Mouse (Mus musculus) bone marrow macrophage, adult 2 months (primary cell): ENCODE measurements around the gene H2-M10.4. TPM values are rescaled to one million over a fixed set of nuclear protein-coding genes. Genes with fewer than 3 reads are reported as not detected.
"Not testable (repeated sequence)": the region's sequence is repeated elsewhere in the genome, so short reads cannot be mapped to it uniquely, and the experiment has no call there.

Experiments used
- H3K27ac ChIP-seq: 2 replicates; pipeline ENCODE4 v1.5.1; 2012; ENCODE audit warnings: low read depth, low read length; ENCODE audit not compliant: insufficient read depth
- H3K4me1 ChIP-seq: 2 replicates; pipeline ENCODE4 v1.6.1; 2012; ENCODE audit warnings: low read length; ENCODE audit not compliant: control insufficient read depth, insufficient read depth
- H3K4me3 ChIP-seq: 2 replicates; pipeline ENCODE4 v1.5.1; 2012; ENCODE audit warnings: mild to moderate bottlenecking, low read length, moderate library complexity; ENCODE audit not compliant: insufficient read depth
- CTCF ChIP-seq: IDR thresholded peaks from 2 replicates; pipeline ENCODE4 v1.5.1; 2012; ENCODE audit warnings: low read depth, mild to moderate bottlenecking, low read length, moderate library complexity
- POLR2A ChIP-seq: IDR thresholded peaks from 2 replicates; pipeline ENCODE4 v1.6.1; 2012; ENCODE audit warnings: mild to moderate bottlenecking, low read depth, low read length, borderline replicate concordance
- polyA plus RNA-seq: library from polyadenylated mRNA; stranded (reverse); fragments of >200 nt; gene quantifications from 2 replicates; pipeline ENCODE4 v1.2.4, GENCODE M21; 2012; ENCODE audit not compliant: missing spikeins, insufficient read depth, insufficient read length

Gene H2-M10.4
- not detected in 2 replicates for polyA plus RNA-seq

DNA sequence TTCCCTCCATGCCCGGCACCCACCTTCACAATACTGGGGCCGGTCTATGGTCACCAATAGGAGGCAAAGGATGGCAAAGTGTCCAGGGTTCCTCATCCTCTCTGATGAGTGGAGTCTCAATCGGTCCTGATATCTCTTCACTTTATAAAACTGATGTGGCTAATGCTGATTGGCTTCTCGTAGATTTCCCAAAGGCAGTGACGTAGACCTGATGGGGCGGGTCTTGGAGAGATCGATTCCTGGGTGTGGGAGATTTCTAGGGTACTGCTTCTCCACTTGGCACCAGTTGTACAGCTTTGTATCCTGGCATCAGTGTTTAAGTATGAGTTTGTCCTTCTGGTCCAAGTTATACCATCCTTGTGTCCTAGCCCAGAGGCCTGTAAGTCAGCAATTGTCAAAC is at the start of gene H2-M10.4:
H2-M10.4 (minus strand) TSS at position 101 of the 400 bp plus-strand sequence.
- TF ChIP-seq CTCF (no peak), POLR2A (no peak)
- Histone ChIP-seq H3K4me3 (no peak within 1 kb of the TSS), H3K27ac (no peak within 1 kb of the TSS), H3K4me1 (no peaks in the 10 kb centered on the region)

DNA sequence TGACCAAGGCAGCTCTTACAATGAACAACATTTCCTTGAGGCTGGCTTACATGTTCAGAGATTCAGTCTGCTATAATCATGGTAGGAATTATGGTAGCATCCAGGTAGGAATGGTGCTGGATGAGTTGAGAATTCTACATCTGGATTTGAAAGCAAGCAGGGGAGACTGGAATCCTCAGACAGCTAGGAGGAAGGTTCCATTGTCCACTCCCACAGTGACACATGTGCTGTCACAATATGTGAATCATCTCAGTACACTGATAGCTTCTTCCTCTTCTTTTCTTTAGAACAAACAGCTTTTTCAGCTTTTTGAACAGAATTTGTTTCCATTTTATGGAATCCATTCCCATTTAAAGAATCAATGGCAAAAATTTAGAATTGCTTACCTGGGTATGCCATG is 41.8 kb upstream of the H2-M10.4 start:
- H3K4me1 ChIP-seq = no peaks in the 10 kb centered on the region
- TF ChIP-seq POLR2A (no peak), CTCF (no peak)
- no peak overlapping the region for H3K27ac ChIP-seq
- H3K4me3 ChIP-seq = no peak overlapping the region

DNA sequence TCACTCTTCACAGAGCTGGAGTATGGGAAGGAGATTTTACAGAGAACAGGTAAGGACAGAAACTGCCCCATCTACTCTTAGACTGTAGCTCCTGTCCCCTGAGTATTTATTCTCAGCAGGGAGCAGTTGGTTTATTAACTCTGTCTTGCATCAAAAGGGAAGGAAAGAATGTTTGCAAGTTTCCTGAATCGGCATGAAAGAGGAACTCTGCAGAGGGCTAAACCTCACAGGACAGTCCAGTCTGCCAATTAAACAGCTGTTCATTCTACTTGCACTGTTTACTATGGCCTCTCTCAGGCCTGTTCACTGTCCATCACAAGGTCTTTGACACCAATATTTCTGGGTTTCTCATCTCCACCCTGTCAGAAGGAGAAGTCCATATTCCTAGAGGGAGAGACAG is 38.3 kb upstream of the H2-M10.4 start:
- no peak overlapping the region for H3K4me3 ChIP-seq
- H3K4me1 ChIP-seq = no peaks in the 10 kb centered on the region
- H3K27ac ChIP-seq = no peak overlapping the region
- no peak for TF ChIP-seq CTCF
- no peak for TF ChIP-seq POLR2A

DNA sequence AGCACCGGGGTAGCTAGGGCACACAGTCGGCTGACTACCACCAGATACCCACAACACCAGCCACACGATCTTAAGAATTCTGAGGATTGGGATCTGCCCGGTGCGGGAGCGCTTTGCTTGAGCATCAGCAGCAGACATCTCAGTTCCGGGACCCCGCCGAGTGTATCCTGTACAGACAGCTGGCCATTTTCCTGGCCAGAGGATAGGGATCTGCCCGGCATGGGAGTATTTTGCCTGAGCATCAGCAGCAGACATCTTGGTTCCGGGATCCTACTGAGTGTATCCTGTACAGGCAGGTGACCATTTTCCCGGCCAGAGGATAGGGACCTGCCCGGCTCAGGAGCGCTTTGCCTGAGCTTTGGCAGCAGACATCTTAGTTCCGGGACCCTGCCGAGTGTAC is 26.0 kb upstream of the H2-M10.4 start:
- not testable (repeated sequence) for H3K4me3 ChIP-seq, H3K4me1 ChIP-seq, H3K27ac ChIP-seq

DNA sequence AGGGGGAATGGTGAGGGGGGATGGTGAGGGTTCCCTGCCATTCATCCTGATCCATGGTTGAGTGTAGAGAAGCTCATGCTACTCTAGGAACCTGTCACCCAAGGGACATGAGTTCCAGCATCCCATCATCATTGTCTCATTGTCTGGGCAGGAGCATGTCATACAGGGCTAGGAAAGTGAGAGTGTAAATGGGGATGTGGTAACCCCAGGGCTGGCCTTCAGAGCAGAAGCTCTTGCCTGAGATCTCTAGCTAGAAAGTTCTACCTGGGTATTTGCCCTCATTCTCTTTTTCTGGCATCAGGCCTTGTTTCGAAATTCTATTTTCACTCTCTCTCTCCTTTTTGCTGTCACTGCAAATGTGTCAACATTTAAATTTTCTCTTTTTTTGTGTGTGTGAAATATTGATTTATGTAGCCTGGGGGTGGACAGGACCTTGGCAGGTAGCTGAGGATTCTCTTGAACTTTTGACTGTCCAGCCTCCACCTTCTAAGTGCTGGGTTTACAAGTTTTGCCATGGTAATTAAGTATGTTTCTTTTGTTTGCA is 24.6 kb upstream of the H2-M10.4 start:
- TF ChIP-seq POLR2A = no peak
- TF ChIP-seq CTCF = no peak
- Histone ChIP-seq H3K4me3 (no peak overlapping the region), H3K27ac (no peak overlapping the region), H3K4me1 (no peaks in the 10 kb centered on the region)

DNA sequence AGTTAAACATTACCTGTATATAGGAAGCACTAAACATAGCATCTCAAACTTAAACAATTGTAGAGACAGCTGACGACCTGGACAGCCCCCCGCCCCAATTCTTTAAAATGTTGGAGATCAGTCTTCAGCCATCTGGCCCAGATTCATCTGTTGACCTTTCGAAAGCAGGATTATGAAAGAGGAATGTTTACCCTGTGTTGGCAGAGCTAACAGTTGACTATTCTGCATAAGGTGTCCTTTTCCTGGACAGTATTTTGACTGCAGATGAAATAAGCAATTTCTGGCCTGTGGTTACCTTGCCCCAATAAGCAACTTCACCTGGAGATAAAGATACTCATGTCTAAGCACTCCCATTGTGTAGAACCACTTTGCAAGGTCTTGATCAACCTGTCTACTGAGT is 21.7 kb upstream of the H2-M10.4 start:
- TF ChIP-seq POLR2A (no peak), CTCF (no peak)
- H3K27ac ChIP-seq = no peak overlapping the region
- H3K4me1 ChIP-seq = no peaks in the 10 kb centered on the region
- H3K4me3 ChIP-seq = no peak overlapping the region

DNA sequence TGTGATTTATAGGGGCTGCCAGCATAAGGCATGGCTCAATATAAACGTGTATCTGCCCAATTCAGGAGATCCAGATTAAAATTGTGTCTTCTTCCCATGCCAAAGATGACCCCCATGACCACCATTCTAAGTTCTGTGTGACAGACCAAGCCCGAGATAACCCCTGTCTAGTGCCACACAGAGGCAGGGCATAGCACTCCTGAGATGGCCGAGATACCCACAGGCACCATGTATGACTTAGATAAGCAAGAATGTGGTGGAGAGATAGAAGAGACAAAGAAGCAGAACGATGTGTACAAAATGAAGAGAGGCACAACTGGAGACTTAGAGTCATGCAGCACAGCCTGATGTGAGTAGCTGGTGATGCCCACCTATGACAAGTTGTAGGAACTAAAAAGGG is 5.9 kb downstream of the H2-M10.4 start:
- no peaks in the 10 kb centered on the region for H3K4me1 ChIP-seq
- H3K4me3 ChIP-seq = no peak overlapping the region
- no peak for TF ChIP-seq CTCF
- no peak for TF ChIP-seq POLR2A
- H3K27ac ChIP-seq = no peak overlapping the region

DNA sequence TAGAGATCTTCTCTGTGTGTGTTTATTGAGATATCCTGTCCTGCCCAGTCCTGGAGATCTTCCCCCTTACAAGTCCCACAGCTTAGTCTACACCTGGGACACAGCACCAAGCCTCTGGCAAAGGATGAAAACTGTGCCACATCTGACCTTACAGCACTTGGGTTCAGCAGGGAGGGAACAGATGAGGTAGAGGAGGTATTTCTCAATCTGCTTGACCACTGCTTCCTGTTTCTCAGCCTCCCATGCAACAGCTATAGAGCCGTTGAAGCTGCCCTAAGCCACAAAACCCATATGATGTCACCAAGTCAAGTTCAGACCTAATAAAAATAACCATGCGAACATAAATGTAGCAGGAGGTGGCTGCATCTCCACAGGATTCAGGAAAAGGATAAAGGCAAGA is 30.7 kb downstream of the H2-M10.4 start:
- H3K4me1 ChIP-seq = peaks cover 3% of the 10 kb centered on the region
- no peak overlapping the region for H3K4me3 ChIP-seq
- H3K27ac ChIP-seq = no peak overlapping the region
- TF ChIP-seq CTCF = no peak
- no peak for TF ChIP-seq POLR2A

DNA sequence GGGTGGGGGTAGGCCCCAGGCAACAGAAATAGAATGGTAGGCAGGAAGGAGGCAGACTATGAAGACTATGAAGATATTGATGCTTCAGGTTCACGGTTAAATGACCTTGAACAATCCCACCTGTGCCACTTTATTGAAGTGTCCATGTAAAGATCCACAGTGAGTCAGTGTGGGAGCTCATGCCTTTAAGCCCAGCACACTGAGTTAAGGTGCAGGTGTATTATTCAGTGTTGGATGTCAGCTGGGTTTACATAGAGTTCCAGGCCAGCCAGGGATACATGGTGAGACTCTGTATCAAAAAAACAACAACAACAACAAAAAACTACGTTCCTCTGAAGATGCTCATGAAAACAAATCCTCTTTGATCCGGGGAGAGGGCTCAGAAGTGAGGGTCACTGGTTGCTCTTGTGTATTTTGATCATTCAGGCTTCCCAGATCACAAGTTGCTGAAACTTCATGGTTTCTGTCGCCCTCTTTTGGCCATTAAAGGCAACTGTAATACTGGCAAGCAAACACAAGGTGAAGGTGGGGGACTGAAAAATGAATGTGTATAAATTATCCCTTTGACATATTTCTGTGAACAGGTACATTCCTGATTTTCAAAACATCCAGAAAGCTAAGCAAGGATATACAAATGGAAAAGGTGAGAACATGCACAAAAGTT is 43.9 kb downstream of the H2-M10.4 start:
- Histone ChIP-seq H3K4me1 (peaks cover 3% of the 10 kb centered on the region; the same call in 1 of the 2 replicates), H3K27ac (no peak overlapping the region), H3K4me3 (no peak overlapping the region)
- TF ChIP-seq CTCF (no peak), POLR2A (no peak)

DNA sequence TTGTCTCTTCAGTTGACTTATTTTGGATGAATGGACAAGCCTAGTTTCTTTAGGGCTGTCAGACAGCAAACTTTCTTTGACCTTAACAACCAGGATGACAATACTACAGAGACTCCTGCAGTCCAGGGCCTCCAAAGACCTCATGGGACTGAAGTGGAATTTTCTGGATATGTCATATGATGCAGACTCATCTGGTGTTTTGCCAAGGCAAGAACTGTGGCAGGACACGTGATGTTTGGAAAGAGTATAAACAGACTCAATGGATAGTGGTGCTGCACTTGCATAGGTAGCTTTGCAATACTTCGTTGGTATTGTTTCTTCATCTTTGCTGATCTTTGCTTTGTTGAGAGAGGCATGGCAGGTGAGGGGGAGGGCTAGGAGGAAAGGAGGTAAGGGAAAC is 44.7 kb downstream of the H2-M10.4 start:
- Histone ChIP-seq H3K27ac (no peak overlapping the region), H3K4me3 (no peak overlapping the region), H3K4me1 (peaks cover 3% of the 10 kb centered on the region; the same call in 1 of the 2 replicates)
- no peak for TF ChIP-seq CTCF
- no peak for TF ChIP-seq POLR2A
